Mouse (Mus musculus) embryonic fibroblast, embryonic 13.5 days (primary cell): ENCODE results near the gene Fam129a.

Source experiments
- CTCF ChIP-seq: IDR thresholded peaks from 2 replicates; pipeline ENCODE4 v1.5.1; 2011; ENCODE audit warnings: mild to moderate bottlenecking, control low read depth, low read length, moderate library complexity, borderline replicate concordance; ENCODE audit not compliant: insufficient read depth
- POLR2A ChIP-seq: IDR thresholded peaks from 2 replicates; pipeline ENCODE4 v1.6.1; 2011; ENCODE audit warnings: low read depth, mild to moderate bottlenecking, control low read depth, low read length, moderate library complexity

DNA sequence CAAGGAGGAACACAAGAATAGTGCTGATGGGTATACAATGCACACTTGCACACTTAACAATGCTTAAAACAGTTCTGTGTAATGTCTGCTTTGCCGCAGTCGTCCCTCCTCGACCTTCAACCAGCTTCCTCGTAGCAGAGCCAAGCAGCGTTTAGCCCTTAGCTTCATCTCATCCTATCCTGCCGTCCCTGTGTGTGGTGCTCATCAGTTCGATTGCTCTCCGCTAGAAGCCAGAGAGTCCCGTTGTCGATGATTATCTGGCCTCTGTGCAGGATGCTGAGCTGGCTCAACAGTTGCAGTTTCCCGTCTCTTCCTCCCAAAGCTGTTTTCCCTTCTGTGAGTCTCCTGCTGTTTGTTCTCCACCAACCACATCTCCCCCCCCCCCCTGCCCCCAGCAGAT, 10.4 kb upstream of the Fam129a start:
- no peak for TF ChIP-seq CTCF
- TF ChIP-seq POLR2A = no peak
